Mouse (Mus musculus): Measurements from ENCODE around the gene Erfe. TPM values are rescaled to one million over a fixed set of nuclear protein-coding genes. Genes with fewer than 3 reads are reported as not detected.

The Erfe gene
- polyA plus RNA-seq, 1 experiment, result 13.1 TPM

- H3K4me3 ChIP-seq, result no peak overlapping the region
- no peaks in the 10 kb centered on the region for H3K27me3 ChIP-seq (ENCODE audit: control insufficient read depth, insufficient read depth, insufficient read length)
- H3ac ChIP-seq (ENCODE audit: control insufficient read depth, insufficient read length), result no peak overlapping the region
- no peaks in the 10 kb centered on the region for H3K79me2 ChIP-seq (ENCODE audit: control insufficient read depth, insufficient read depth)
- TF ChIP-seq CEBPB (IDR thresholded peaks at IDR 0.05; ENCODE audit: insufficient read depth, poor library complexity, severe bottlenecking), result no peak
- TF ChIP-seq MAX (IDR thresholded peaks at IDR 0.05; ENCODE audit: low read depth), result no peak
- no peak for TF ChIP-seq MYOD1 (IDR thresholded peaks at IDR 0.05; ENCODE audit: control insufficient read depth in 1 of 3, insufficient read length in 2 of 3, low read depth in 2 of 3)
- no peak for TF ChIP-seq TCF12 (IDR thresholded peaks at IDR 0.05; ENCODE audit: insufficient read depth, poor library complexity, severe bottlenecking)
- no peak for TF ChIP-seq USF1 (IDR thresholded peaks at IDR 0.05; ENCODE audit: low read depth)
- no peak for TF ChIP-seq E2F4 (IDR thresholded peaks at IDR 0.05; ENCODE audit: insufficient read depth)
- no peak for TF ChIP-seq POLR2A (IDR thresholded peaks at IDR 0.05; ENCODE audit: insufficient read length, low read depth)
- TF ChIP-seq SRF (IDR thresholded peaks at IDR 0.05; ENCODE audit: control insufficient read depth, insufficient read length, low read depth), result no peak
- no peak for TF ChIP-seq TCF3 (IDR thresholded peaks at IDR 0.05; ENCODE audit: insufficient read length, low read depth)
- peak overlapping the region; percentile 99 for H3K4me2 ChIP-seq (ENCODE audit: low read depth)
- H3K36me3 ChIP-seq (ENCODE audit: control insufficient read depth, insufficient read depth), result no peaks in the 10 kb centered on the region
These were observed 49.1 kb downstream of the Erfe start for GRCm38 (mm10) chr1:91415311-91415710.

- Histone ChIP-seq H3K36me3 (ENCODE audit: control insufficient read depth, insufficient read depth) (peaks cover 7% of the 10 kb centered on the region), H3K27me3 (ENCODE audit: control insufficient read depth, insufficient read depth, insufficient read length) (no peaks in the 10 kb centered on the region), H3K4me3 (no peak overlapping the region), H3ac (ENCODE audit: control insufficient read depth, insufficient read length) (no peak overlapping the region), H3K4me2 (ENCODE audit: low read depth) (no peak overlapping the region), H3K79me2 (ENCODE audit: control insufficient read depth, insufficient read depth) (no peaks in the 10 kb centered on the region)
- no peak for TF ChIP-seq MAX (IDR thresholded peaks at IDR 0.05; ENCODE audit: low read depth)
- TF ChIP-seq TCF12 (IDR thresholded peaks at IDR 0.05; ENCODE audit: insufficient read depth, poor library complexity, severe bottlenecking), result no peak
- TF ChIP-seq MYOG (IDR thresholded peaks at IDR 0.05; ENCODE audit: control insufficient read depth in 1 of 3, insufficient read depth in 1 of 3, insufficient read length in 2 of 3, low read depth in 2 of 3), result no peak
- peak in 1 of 3 experiments; percentile 30 for TF ChIP-seq MYOD1 (IDR thresholded peaks at IDR 0.05; ENCODE audit: control insufficient read depth in 1 of 3, insufficient read length in 2 of 3, low read depth in 2 of 3)
These were observed 51.8 kb downstream of the Erfe start for GRCm38 (mm10) chr1:91417991-91418390.

- TF ChIP-seq MYOG (IDR thresholded peaks at IDR 0.05; ENCODE audit: control insufficient read depth in 1 of 3, insufficient read depth in 1 of 3, insufficient read length in 2 of 3, low read depth in 2 of 3) (no peak), REST (IDR thresholded peaks at IDR 0.05; ENCODE audit: insufficient read depth, insufficient read length) (no peak)
- Histone ChIP-seq H3K27me3 (ENCODE audit: control insufficient read depth, insufficient read depth, insufficient read length) (no peaks in the 10 kb centered on the region), H3ac (ENCODE audit: control insufficient read depth, insufficient read length) (no peak overlapping the region), H3K36me3 (ENCODE audit: control insufficient read depth, insufficient read depth) (peaks cover 7% of the 10 kb centered on the region), H3K4me3 (no peak overlapping the region), H3K4me2 (ENCODE audit: low read depth) (no peak overlapping the region), H3K79me2 (ENCODE audit: control insufficient read depth, insufficient read depth) (no peaks in the 10 kb centered on the region)
These were observed 53.8 kb downstream of the Erfe start for GRCm38 (mm10) chr1:91419862-91420600.

- no peak overlapping the region for H3K4me3 ChIP-seq
- TF ChIP-seq USF1 (IDR thresholded peaks at IDR 0.05; ENCODE audit: low read depth) (no peak), TCF12 (IDR thresholded peaks at IDR 0.05; ENCODE audit: insufficient read depth, poor library complexity, severe bottlenecking) (no peak), POLR2AphosphoS2 (IDR thresholded peaks at IDR 0.05; ENCODE audit: insufficient read length, low read depth) (no peak), MYOG (IDR thresholded peaks at IDR 0.05; ENCODE audit: control insufficient read depth in 1 of 3, insufficient read depth in 1 of 3, insufficient read length in 2 of 3, low read depth in 2 of 3) (no peak), TCF3 (IDR thresholded peaks at IDR 0.05; ENCODE audit: insufficient read length, low read depth) (no peak), REST (IDR thresholded peaks at IDR 0.05; ENCODE audit: insufficient read depth, insufficient read length) (no peak), POLR2A (IDR thresholded peaks at IDR 0.05; ENCODE audit: insufficient read length, low read depth) (no peak), SRF (IDR thresholded peaks at IDR 0.05; ENCODE audit: control insufficient read depth, insufficient read length, low read depth) (no peak), CEBPB (IDR thresholded peaks at IDR 0.05; ENCODE audit: insufficient read depth, poor library complexity, severe bottlenecking) (no peak), MYOD1 (IDR thresholded peaks at IDR 0.05; ENCODE audit: control insufficient read depth in 1 of 3, insufficient read length in 2 of 3, low read depth in 2 of 3) (no peak), MAX (IDR thresholded peaks at IDR 0.05; ENCODE audit: low read depth) (no peak), E2F4 (IDR thresholded peaks at IDR 0.05; ENCODE audit: insufficient read depth) (no peak)
- H3K4me2 ChIP-seq (ENCODE audit: low read depth), result no peak overlapping the region
- H3K79me2 ChIP-seq (ENCODE audit: control insufficient read depth, insufficient read depth), result no peaks in the 10 kb centered on the region
- H3ac ChIP-seq (ENCODE audit: control insufficient read depth, insufficient read length), result no peak overlapping the region
- peaks cover 7% of the 10 kb centered on the region for H3K36me3 ChIP-seq (ENCODE audit: control insufficient read depth, insufficient read depth)
- no peaks in the 10 kb centered on the region for H3K27me3 ChIP-seq (ENCODE audit: control insufficient read depth, insufficient read depth, insufficient read length)
These were observed 54.4 kb downstream of the Erfe start for GRCm38 (mm10) chr1:91420601-91421065.

Other genes starting within 250 kb of the Erfe start
- not detected for gene Rbm44, start 221.3 kb upstream of the Erfe start, polyA plus RNA-seq (2012; fragmentation: generic; extraction: Trizol)
- 3.1 TPM for gene Ramp1, start 186.6 kb upstream of the Erfe start, polyA plus RNA-seq (2012; fragmentation: generic; extraction: Trizol)
- 70.3 TPM for gene Ube2f, start 116.1 kb upstream of the Erfe start, polyA plus RNA-seq (2012; fragmentation: generic; extraction: Trizol)
- 21.9 TPM for gene Scly, start 68.1 kb upstream of the Erfe start, polyA plus RNA-seq (2012; fragmentation: generic; extraction: Trizol)
- 0.12 TPM for gene Espnl, start 44.4 kb upstream of the Erfe start, polyA plus RNA-seq (2012; fragmentation: generic; extraction: Trizol)
- gene Klhl30, start 15.4 kb upstream of the Erfe start, polyA plus RNA-seq (2012; fragmentation: generic; extraction: Trizol), result 106 TPM
- gene Ilkap, start 32.4 kb downstream of the Erfe start, polyA plus RNA-seq (2012; fragmentation: generic; extraction: Trizol), result 80.3 TPM
- gene Hes6, start 47.6 kb downstream of the Erfe start, polyA plus RNA-seq (2012; fragmentation: generic; extraction: Trizol), result 250 TPM
- gene Per2, start 92.9 kb downstream of the Erfe start, polyA plus RNA-seq (2012; fragmentation: generic; extraction: Trizol), result 1.8 TPM
- 4.5 TPM for gene Traf3ip1, start 128.2 kb downstream of the Erfe start, polyA plus RNA-seq (2012; fragmentation: generic; extraction: Trizol)
- 14.9 TPM for gene Asb1, start 174.1 kb downstream of the Erfe start, polyA plus RNA-seq (2012; fragmentation: generic; extraction: Trizol)